Mouse (Mus musculus): ENCODE results near the gene Olfr90. TPM values are rescaled to one million over a fixed set of nuclear protein-coding genes. Genes with fewer than 3 reads are reported as not detected.

Gene Olfr90
- polyA plus RNA-seq, 1 experiment, result not detected

DNA sequence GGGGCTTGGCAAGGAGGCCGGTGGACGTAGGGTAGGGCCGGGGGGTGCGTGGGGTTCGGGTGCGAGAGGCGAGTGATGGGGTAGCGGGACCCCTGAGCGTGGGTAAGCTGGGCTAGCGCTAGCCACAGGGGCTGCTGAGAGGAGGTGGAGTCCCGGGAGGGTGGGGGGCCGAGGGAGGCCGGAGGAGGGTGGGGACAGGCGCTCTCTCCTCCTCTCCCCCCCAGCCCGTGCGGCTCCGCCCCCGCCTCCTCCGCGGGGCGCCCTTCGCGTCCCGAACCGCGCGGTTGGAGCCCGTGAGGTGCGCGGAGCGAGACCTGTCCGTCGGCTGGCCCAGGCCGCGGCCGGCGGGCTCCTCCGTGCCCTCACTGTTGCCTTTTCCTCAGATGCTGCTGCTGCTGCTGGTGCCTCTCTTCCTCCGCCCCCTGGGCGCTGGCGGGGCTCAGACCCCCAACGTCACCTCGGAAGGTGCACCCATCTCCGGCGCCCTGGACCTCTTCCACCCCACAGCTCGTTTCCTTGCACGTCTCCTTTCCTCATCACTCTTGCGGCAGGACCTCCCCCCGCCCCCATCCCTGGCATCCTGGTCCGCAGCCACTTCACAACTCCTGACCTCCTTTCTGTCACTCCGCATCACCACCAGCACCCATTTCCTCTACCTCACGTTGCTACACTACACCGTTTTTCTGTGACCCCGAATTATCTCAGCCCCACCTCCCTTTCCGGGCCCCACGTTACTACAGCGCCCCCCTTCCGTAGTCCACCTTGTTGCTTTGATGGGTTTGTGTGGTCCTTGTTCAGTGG, 41.8 kb downstream of the Olfr90 start:
- Histone ChIP-seq H3K4me1 (replicated peaks; ENCODE audit: control insufficient read depth, insufficient read depth, low read length) (peaks cover 30% of the 10 kb centered on the region), H3K27me3 (ENCODE audit: control insufficient read depth, insufficient read depth, low read length) (peaks cover 7% of the 10 kb centered on the region), H3K36me3 (ENCODE audit: control insufficient read depth, insufficient read depth, low read length) (no peaks in the 10 kb centered on the region), H3K4me3 (ENCODE audit: control insufficient read depth, insufficient read depth, low read length) (peak overlapping the region; percentile 88), H3K27ac (ENCODE audit: control insufficient read depth, insufficient read depth, low read length) (peak overlapping the region; percentile 54)
- DNase-seq, result peak; percentile 76
- TF ChIP-seq CTCF (IDR thresholded peaks at IDR 0.05; ENCODE audit: borderline replicate concordance, control insufficient read depth, extremely low read depth, insufficient read depth, low read length, poor library complexity) (no peak), POLR2A (IDR thresholded peaks at IDR 0.05; ENCODE audit: control insufficient read depth, extremely low read depth, insufficient read depth, low read length, poor library complexity) (no peak)
- WGBS, result under 1% methylated on average over 56 of the region's 58 CpGs

- Histone ChIP-seq H3K27ac (ENCODE audit: control insufficient read depth, insufficient read depth, low read length) (peak within 1 kb of the TSS; percentile 54), H3K27me3 (ENCODE audit: control insufficient read depth, insufficient read depth, low read length) (peaks cover 7% of the 10 kb centered on the region)
- DNase-seq, result peak; percentile 88
Observed at GRCm38 (mm10) chr17:37045611-37046311, 42.5 kb downstream of the Olfr90 start, which contains the start of gene Gabbr1. Gene Gabbr1 (plus strand): TSS chr17:37045966.

GRCm38 (mm10) chr17:37044651-37045244, 43.6 kb downstream of the Olfr90 start:
- 41% methylated on average over 7 of the region's 7 CpGs for WGBS
- no peak for DNase-seq

More at GRCm38 (mm10) chr17:37045611-37046311, 42.5 kb downstream of the Olfr90 start, which contains the start of gene Gabbr1:
- Histone ChIP-seq H3K4me1 (replicated peaks; ENCODE audit: control insufficient read depth, insufficient read depth, low read length) (peaks cover 30% of the 10 kb centered on the region), H3K4me3 (ENCODE audit: control insufficient read depth, insufficient read depth, low read length) (peak within 1 kb of the TSS; percentile 88), H3K36me3 (ENCODE audit: control insufficient read depth, insufficient read depth, low read length) (no peaks in the 10 kb centered on the region)
- TF ChIP-seq CTCF (IDR thresholded peaks at IDR 0.05; ENCODE audit: borderline replicate concordance, control insufficient read depth, extremely low read depth, insufficient read depth, low read length, poor library complexity), result 0 out of 2 replicates have a peak, but pooled peaks have one; percentile 9
- peak; percentile 44; the same call in 1 of the 2 replicates for TF ChIP-seq POLR2A (IDR thresholded peaks at IDR 0.05; ENCODE audit: control insufficient read depth, extremely low read depth, insufficient read depth, low read length, poor library complexity)
- under 1% methylated on average over 53 of the region's 55 CpGs for whole genome bisulfite sequencing

GRCm38 (mm10) chr17:37039127-37039894, 49.0 kb downstream of the Olfr90 start:
- Histone ChIP-seq H3K27me3 (ENCODE audit: control insufficient read depth, insufficient read depth, low read length) (no peaks in the 10 kb centered on the region), H3K4me1 (replicated peaks; ENCODE audit: control insufficient read depth, insufficient read depth, low read length) (no peaks in the 10 kb centered on the region), H3K27ac (ENCODE audit: control insufficient read depth, insufficient read depth, low read length) (no peak overlapping the region), H3K36me3 (ENCODE audit: control insufficient read depth, insufficient read depth, low read length) (no peaks in the 10 kb centered on the region), H3K4me3 (ENCODE audit: control insufficient read depth, insufficient read depth, low read length) (no peak overlapping the region)
- WGBS, result 88% methylated on average over 2 of the region's 2 CpGs
- DNase-seq, result no peak
- TF ChIP-seq CTCF (IDR thresholded peaks at IDR 0.05; ENCODE audit: borderline replicate concordance, control insufficient read depth, extremely low read depth, insufficient read depth, low read length, poor library complexity) (no peak), POLR2A (IDR thresholded peaks at IDR 0.05; ENCODE audit: control insufficient read depth, extremely low read depth, insufficient read depth, low read length, poor library complexity) (no peak)

More at GRCm38 (mm10) chr17:37044651-37045244, 43.6 kb downstream of the Olfr90 start:
- no peak overlapping the region for H3K27ac ChIP-seq (ENCODE audit: control insufficient read depth, insufficient read depth, low read length)
- TF ChIP-seq CTCF (IDR thresholded peaks at IDR 0.05; ENCODE audit: borderline replicate concordance, control insufficient read depth, extremely low read depth, insufficient read depth, low read length, poor library complexity) (no peak), POLR2A (IDR thresholded peaks at IDR 0.05; ENCODE audit: control insufficient read depth, extremely low read depth, insufficient read depth, low read length, poor library complexity) (no peak)
- H3K4me3 ChIP-seq (ENCODE audit: control insufficient read depth, insufficient read depth, low read length), result no peak overlapping the region
- H3K36me3 ChIP-seq (ENCODE audit: control insufficient read depth, insufficient read depth, low read length), result no peaks in the 10 kb centered on the region
- H3K4me1 ChIP-seq (replicated peaks; ENCODE audit: control insufficient read depth, insufficient read depth, low read length), result peaks cover 22% of the 10 kb centered on the region
- H3K27me3 ChIP-seq (ENCODE audit: control insufficient read depth, insufficient read depth, low read length), result peaks cover 3% of the 10 kb centered on the region; the same call in 1 of the 2 replicates

Other genes with a start within 250 kb of the Olfr90 start
- 0.13 and 0.30 TPM in 2 replicates for gene Trim15, start 221.3 kb downstream of the Olfr90 start, polyA plus RNA-seq (2012; rRNA removed)
- gene Trim10, start 218.9 kb downstream of the Olfr90 start, polyA plus RNA-seq (2012; rRNA removed), result 0.09 TPM in 1 of 2 replicates, not detected in the other
- 0.38 and 0.71 TPM in 2 replicates for gene Trim40, start 198.4 kb downstream of the Olfr90 start, polyA plus RNA-seq (2012; rRNA removed)
- gene Trim31, start 190.4 kb downstream of the Olfr90 start, polyA plus RNA-seq (2012; rRNA removed), result 0.31 and 0.38 TPM in 2 replicates
- 3.8 and 4.2 TPM in 2 replicates for gene Rnf39, start 145.6 kb downstream of the Olfr90 start, polyA plus RNA-seq (2012; rRNA removed)
- 61.5 and 82.3 TPM in 2 replicates for gene Ppp1r11, start 136.8 kb downstream of the Olfr90 start, polyA plus RNA-seq (2012; rRNA removed)
- gene Znrd1, start 129.9 kb downstream of the Olfr90 start, polyA plus RNA-seq (2012; rRNA removed), result 54.1 and 58.7 TPM in 2 replicates
- gene Znrd1as, start 129.9 kb downstream of the Olfr90 start, polyA plus RNA-seq (2012; rRNA removed), result 0.85 and 1.0 TPM in 2 replicates
- not detected in 2 replicates for gene 2410137M14Rik, start 107.3 kb downstream of the Olfr90 start, polyA plus RNA-seq (2012; rRNA removed)
- gene H2-M5, start 99.0 kb downstream of the Olfr90 start, polyA plus RNA-seq (2012; rRNA removed), result 0.32 and 0.34 TPM in 2 replicates
- gene Zfp57, start 87.3 kb downstream of the Olfr90 start, polyA plus RNA-seq (2012; rRNA removed), result 0.94 and 1.1 TPM in 2 replicates
- not detected in 2 replicates for gene Mog, start 65.1 kb downstream of the Olfr90 start, polyA plus RNA-seq (2012; rRNA removed)
- gene Gabbr1, start 42.5 kb downstream of the Olfr90 start, polyA plus RNA-seq (2012; rRNA removed), result 124 and 135 TPM in 2 replicates
- gene Olfr91, start 9.8 kb upstream of the Olfr90 start, polyA plus RNA-seq (2012; rRNA removed), result not detected in 2 replicates
- gene Olfr92, start 31.6 kb upstream of the Olfr90 start, polyA plus RNA-seq (2012; rRNA removed), result not detected in 2 replicates
- gene Olfr93, start 73.0 kb upstream of the Olfr90 start, polyA plus RNA-seq (2012; rRNA removed), result 0.09 TPM in 1 of 2 replicates, not detected in the other
- 34.0 and 39.1 TPM in 2 replicates for gene Ubd, start 105.4 kb upstream of the Olfr90 start, polyA plus RNA-seq (2012; rRNA removed)
- not detected in 2 replicates for gene Olfr94, start 112.5 kb upstream of the Olfr90 start, polyA plus RNA-seq (2012; rRNA removed)
- gene Olfr95, start 124.6 kb upstream of the Olfr90 start, polyA plus RNA-seq (2012; rRNA removed), result 0.03 TPM in 1 of 2 replicates, not detected in the other
- gene Olfr96, start 131.6 kb upstream of the Olfr90 start, polyA plus RNA-seq (2012; rRNA removed), result not detected in 2 replicates
- not detected in 2 replicates for gene Olfr97, start 148.8 kb upstream of the Olfr90 start, polyA plus RNA-seq (2012; rRNA removed)
- not detected in 2 replicates for gene Olfr98, start 175.2 kb upstream of the Olfr90 start, polyA plus RNA-seq (2012; rRNA removed)
- 24.2 and 24.3 TPM in 2 replicates for gene H2-M3, start 181.7 kb upstream of the Olfr90 start, polyA plus RNA-seq (2012; rRNA removed)
- gene Olfr99, start 195.0 kb upstream of the Olfr90 start, polyA plus RNA-seq (2012; rRNA removed), result not detected in 2 replicates
- not detected in 2 replicates for gene Olfr101, start 215.8 kb upstream of the Olfr90 start, polyA plus RNA-seq (2012; rRNA removed)
- 0.19 TPM in 1 of 2 replicates, not detected in the other for gene Olfr102, start 228.6 kb upstream of the Olfr90 start, polyA plus RNA-seq (2012; rRNA removed)